Mouse (Mus musculus): ENCODE results near the gene Drg1.

DNA sequence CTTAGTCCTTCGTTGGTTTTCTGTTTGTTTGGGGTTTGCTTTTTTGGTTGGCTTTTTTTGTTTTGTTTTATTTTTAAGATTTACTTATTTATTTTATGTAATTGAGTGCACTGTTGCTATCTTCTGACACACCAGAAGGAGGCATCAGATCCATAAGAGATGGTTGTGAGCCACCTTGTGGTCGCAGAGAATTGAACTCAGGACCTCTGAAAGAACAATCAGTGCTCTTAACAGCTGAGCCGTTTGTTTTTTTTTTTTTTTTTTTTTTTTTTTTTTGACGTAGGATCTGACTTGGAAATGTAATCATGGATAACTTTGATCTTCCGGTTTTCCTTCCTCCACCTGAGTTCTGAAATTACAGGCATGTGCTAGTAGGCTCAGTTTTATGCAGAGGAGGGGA, 43.1 kb downstream of the Drg1 start:
- TF ChIP-seq POLR2A (IDR thresholded peaks at IDR 0.05; ENCODE audit: borderline replicate concordance, insufficient read depth, low read length) (no peak), CTCF (IDR thresholded peaks at IDR 0.05; ENCODE audit: borderline replicate concordance, insufficient read depth, low read depth, low read length) (no peak)
